Mouse (Mus musculus) urinary bladder, adult 2 months (tissue): ENCODE measurements around the gene Cped1. TPM values are rescaled to one million over a fixed set of nuclear protein-coding genes. Genes with fewer than 3 reads are reported as not detected.
"Not testable (repeated sequence)": the region's sequence is repeated elsewhere in the genome, so short reads cannot be mapped to it uniquely, and the experiment has no call there.

Experiments
- DNase-seq: peaks from one replicate; pipeline ENCODE4 v3.0.0; 2022; ENCODE audit warnings: low spot score
- polyA plus RNA-seq: library from polyadenylated mRNA; depleted of rRNA; stranded (reverse); fragments of >200 nt; gene quantifications from 2 replicates; pipeline ENCODE4 v1.2.3, GENCODE M21; 2012

The Cped1 gene
- polyA plus RNA-seq, 1 experiment = 28.5 TPM

GRCm38 (mm10) chr6:22222087-22222486, 236.4 kb downstream of the Cped1 start:
- no peak for DNase-seq

DNA sequence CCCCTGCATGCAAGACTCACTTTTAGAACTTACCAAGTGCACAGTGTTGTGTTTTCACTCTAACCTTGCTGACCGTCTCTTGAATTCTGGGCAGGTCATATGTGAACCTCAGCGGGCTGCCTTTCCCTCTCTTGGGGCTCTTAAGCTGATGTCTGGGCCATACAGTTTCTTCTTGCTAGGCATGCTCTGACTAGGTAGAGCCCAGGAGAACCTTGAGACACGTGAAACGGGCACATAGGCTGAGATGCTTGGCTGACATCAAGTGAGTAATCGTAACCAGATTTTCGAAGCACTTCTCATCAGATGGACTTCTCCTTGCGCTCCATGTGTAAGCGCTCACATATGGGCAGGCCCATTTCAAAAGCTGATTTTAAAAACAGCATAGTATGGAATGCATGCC, 237.2 kb downstream of the Cped1 start:
- no peak for DNase-seq

GRCm38 (mm10) chr6:22224351-22224750, 238.6 kb downstream of the Cped1 start:
- DNase-seq = no peak

DNA sequence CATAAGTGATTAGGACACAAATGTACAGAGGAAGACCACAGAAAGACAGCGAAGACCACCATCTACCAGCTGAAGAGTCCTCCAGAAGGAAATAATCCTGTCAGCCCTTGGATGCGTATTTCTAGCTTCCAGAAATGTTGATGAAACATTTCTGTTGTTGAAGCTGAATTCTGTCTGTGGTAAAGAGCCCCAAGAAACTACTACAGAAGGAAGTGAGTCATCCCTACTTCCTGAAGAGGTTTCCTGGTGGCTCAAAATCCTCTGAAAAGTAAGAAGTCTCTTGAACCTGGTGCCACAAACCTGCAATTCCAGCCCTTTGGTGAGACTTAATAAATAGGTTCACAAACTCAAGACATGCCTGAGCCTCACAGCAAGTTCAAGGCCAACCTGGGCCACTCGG, 245.5 kb downstream of the Cped1 start:
- no peak for DNase-seq

DNA sequence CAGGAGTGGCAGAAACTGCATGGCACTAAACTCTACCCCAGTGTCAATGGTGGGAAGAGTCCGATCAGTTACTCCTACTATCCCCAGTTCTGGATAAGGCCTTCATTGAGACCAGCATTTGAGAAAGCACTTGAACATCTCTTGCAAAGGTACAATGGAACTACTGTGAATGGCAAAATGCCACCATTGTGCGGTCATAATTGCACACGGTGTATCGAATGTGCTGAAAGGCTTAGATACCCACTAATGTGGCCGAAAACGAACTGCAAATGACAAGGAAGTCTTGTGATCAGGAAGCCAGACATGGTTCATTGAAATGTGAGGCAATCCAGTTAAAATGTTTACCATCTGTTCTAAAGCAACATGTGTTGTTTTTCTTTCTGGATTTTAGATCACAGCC, 247.8 kb downstream of the Cped1 start:
- no peak for DNase-seq

GRCm38 (mm10) chr6:22235133-22235532, 249.4 kb downstream of the Cped1 start:
- no peak for DNase-seq

DNA sequence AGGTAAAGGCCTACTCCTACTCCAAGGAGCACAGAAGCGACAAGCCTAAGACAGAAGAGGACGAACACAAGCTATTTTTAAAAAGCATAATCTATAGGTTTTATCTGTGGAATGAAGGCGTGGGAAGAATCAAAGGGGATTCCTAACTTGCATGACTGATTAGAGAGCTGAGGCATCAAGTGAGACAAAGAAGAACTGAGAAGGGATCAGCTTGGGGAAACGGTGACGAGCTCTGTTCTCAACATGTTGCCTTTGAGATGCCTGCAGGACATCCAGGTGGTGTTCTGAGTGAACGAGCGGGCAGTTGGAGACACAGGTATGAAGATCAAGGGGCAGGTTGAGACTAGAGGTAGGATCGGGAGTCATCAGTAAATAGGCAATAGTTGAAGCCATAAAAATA, 257.6 kb downstream of the Cped1 start:
- no peak for DNase-seq

GRCm38 (mm10) chr6:22246696-22247095, 261.0 kb downstream of the Cped1 start:
- DNase-seq = no peak

- no peak for DNase-seq
Measured at GRCm38 (mm10) chr6:22258784-22259183, 273.1 kb downstream of the Cped1 start.

DNA sequence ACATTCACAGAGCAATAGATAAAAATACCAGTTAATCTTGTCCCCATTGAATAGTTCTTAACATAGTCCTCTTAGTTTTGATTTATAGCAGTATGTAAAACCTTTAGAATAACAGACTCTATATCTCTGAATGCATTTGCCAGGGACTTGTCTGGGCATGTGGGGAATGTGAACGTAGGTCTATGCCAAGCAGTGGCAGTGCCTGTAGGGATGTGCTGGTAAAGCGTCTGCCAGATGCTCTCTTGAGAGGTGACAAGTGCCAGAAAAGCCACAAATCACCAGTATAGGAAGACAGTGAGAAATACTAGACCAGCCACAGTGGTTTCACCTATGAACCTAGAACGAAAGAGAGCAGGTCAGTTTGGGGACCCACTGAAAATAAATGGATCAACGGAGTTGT, 276.8 kb downstream of the Cped1 start:
- no peak for DNase-seq

GRCm38 (mm10) chr6:22264094-22264493, 278.4 kb downstream of the Cped1 start:
- not testable (repeated sequence) for DNase-seq

- no peak for DNase-seq
Measured at GRCm38 (mm10) chr6:22266018-22266417, 280.3 kb downstream of the Cped1 start.

DNA sequence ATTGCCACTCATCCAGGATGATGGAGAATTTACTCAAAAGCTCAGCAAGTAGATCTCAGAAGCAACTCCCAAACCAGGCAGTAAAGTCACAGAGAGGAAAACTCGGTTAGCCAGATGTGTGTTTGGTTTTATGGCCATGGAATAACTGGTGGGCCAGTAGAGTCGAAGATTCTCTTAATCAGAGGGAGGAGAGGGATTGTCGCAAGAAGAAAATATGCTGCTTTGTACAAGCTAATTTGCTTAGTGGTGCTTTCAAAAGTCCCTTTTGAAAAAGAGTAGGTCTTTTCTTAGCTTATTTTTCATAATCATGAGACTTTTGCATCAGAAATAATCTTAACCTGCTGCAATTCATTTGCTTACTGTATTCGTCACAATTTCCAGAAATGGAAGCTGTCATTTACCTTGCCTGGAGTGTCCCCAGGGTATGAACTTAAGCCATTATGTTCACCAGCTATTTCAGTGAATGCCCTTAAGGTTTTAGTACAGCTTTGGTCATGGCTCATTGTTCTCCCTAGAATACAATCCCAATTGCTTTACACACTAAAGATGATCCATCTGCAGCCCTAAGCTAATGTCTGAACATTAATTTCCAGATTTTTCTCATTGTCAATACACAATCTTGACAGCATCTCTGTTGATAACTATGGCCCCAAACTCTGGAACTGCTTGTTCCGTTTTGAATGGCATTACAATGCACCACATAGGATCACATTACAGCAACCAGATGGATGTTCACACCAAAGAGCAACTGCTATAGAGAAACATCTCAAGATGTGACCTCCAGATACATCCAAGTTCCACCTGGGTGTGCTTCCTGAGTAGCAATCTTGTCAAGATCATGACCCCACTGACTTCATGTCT, 282.3 kb downstream of the Cped1 start:
- DNase-seq = no peak

DNA sequence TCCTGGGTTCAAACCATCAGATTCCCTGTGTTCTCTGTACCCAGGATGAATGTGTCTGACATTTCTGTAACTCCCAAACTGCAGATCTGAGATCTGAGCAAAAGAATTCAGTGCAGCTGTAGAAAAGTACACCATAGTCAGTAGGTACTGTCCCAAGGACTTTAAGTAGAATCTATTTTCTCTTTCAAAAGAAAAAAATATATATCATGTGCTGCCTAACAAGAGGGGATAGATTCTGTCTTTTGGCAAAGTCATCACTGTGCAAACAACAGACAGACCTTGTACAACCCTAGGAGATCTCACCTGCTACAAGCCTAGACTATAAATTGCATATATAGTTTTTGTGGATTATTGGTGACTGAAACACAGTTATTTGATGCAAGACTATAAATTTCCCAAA, 283.0 kb downstream of the Cped1 start:
- no peak for DNase-seq

- no peak for DNase-seq
Measured at GRCm38 (mm10) chr6:22269840-22270521, 284.3 kb downstream of the Cped1 start.

DNA sequence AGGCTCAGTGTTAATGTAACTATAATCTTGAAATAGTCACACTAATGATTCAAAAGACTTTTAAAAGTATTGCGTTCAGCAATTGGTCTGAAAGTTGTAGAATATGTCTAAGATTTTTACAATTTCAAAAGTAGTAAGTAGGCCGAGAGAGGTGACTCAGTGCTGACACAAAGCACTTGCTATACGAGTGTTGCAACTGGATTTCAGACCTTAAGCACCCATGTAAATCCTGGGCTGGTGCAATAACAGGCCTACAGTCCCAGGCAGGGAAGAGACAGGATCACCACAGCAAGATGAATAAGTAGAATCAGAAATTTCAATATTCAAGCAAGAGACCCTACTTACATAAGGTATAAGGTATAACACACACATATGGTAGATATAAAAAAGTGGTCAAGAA, 292.2 kb downstream of the Cped1 start:
- DNase-seq = no peak

- no peak for DNase-seq
Measured at GRCm38 (mm10) chr6:22280217-22280861, 294.6 kb downstream of the Cped1 start.

DNA sequence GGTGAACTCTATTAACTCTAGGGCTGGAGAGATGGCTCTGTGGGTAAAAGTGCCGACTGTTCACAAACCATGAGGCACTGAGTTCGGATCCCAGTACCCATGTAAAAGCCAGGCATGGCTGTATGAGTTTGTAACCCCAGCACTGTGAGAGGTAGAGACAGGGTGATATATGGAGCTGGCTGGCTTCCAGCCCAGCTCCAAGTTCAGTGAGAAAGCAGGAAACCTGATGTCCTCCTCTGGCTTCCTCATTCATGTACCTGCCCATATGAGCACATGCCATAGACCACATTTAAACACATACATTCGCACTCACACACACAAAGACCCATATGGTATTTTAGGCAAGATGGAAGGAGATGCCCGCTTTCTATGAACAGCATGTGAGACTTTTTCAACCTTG, 296.7 kb downstream of the Cped1 start:
- no peak for DNase-seq

GRCm38 (mm10) chr6:22288004-22288736, 302.5 kb downstream of the Cped1 start, which contains the start of gene Wnt16:
Gene Wnt16 (plus strand): TSS chr6:22288227.
- DNase-seq = no peak

DNA sequence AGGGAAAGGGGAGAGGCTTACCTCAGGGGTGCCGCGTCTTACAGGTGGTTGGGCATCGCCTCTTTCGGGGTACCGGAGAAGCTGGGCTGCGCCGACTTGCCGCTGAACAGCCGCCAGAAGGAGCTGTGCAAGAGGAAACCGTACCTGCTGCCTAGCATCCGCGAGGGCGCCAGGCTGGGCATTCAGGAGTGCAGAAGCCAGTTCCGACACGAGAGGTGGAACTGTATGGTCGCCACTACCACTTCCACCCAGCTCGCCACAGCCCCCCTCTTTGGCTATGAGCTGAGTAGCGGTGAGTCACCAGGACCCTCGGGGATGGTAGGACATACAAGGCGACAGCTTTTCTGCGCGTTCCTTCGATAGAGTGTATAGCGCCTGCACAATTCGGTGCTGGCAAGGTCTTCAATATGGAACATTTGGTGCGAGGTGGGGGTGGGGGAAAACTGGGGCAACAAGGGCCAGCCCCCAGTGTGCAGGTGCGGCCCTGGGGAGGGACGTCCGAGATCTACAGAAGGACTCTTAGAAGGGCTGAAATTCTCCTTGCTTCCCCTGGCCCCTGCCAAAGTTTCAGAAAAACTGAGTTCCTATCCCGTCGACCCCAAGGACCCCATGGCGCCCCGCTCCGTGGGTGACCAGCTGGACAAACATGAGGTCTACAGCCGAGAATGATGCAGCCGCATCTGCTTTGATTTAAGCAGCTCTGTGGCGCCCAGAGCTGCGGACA, 303.2 kb downstream of the Cped1 start:
- DNase-seq = no peak

DNA sequence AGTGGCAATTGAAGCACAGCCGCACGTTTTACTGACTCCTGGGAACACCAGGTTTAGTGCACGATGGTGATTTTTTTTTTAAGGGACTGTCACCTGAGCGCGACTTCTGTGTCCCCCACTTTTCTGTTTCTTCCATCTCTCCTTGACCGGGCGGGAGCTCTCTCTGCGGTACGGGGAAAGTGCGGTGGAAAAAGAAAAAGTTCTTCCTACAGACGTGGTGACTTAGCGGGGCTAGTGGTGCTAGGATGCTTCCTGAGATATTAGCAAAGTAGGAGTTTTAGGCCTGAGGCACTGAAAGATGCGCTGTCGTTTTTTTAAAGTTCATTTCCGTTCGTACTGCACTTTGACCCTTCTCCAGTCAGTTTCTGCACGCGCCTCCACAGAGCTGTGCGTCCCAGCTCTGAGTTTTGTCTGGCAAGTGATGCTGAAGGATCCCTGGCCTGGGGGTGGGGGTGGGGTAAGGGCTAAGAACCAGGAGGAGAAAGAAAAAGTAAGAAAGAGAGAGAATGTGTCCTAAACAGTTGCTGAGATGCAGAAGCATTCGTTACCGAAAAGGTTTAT, 303.8 kb downstream of the Cped1 start:
- DNase-seq = no peak
